Mouse (Mus musculus): ENCODE measurements at regions not wholly inside any gene's neighbourhood (a gene's known extent, or its start where the extent isn't known, plus 50 kb on each side); places are given as distances from the start of the nearest gene placed in this dataset.

GRCm38 (mm10) chr10:68354335-68355231, 76.0 kb upstream of the Arid5b start:
- TF ChIP-seq CTCF (IDR thresholded peaks at IDR 0.05; ENCODE audit: low read depth, low read length) (no peak), POLR2A (IDR thresholded peaks at IDR 0.05; ENCODE audit: insufficient read depth, low read length) (no peak)

Measured in ES-Bruce4 (cell line).